Mouse (Mus musculus): ENCODE data around the gene Smg1.

Gene Smg1

GRCm38 (mm10) chr7:118141271-118141670, 102.2 kb downstream of the Smg1 start:
- no peak for DNase-seq (ENCODE audit: low spot score in 2 of 2)

- no peak for DNase-seq (ENCODE audit: low spot score in 2 of 2)
Measured at GRCm38 (mm10) chr7:118135128-118135527, 108.3 kb downstream of the Smg1 start.

GRCm38 (mm10) chr7:118129430-118130041, 113.9 kb downstream of the Smg1 start, which contains the start of gene Arl6ip1:
TSS of gene Arl6ip1 (minus strand) at chr7:118129662.
- peak; percentile 96 to 98 for DNase-seq (ENCODE audit: low spot score in 2 of 2)

GRCm38 (mm10) chr7:118128925-118129429, 114.5 kb downstream of the Smg1 start:
- peak in 1 of 2 experiments; percentile 23 for DNase-seq (ENCODE audit: low spot score in 2 of 2)

DNA sequence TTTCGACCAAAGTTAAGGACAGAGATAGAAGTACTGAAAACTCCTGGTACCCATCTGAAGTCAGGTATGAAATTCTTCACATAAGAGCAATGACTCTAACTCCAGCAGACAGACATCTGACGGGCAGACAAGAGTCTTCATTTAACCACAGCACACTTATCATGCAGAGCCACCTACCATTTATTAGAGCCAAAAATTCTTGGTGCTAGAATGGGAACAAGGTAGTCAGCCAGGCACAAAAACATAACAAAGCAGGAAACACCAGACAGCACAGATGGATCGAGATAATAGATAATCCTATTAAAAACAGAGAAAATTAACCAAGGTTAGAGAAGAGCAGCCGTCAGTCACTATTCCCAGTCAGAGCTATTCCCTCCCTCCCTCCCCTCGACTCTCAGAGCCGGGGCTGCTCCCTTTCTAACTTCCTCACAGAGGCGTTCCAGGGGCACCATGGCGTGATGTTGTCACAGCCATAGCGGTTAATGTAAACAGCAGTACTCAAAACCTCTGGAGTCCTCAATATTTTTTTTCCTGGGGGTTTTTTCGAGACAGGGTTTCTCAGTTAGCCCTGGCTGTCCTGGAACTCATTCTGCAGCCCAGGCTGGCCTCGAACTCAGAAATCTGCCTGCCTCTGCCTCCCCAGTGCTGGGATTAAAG, 117.1 kb downstream of the Smg1 start:
- DNase-seq (ENCODE audit: low spot score in 2 of 2) = no peak

DNA sequence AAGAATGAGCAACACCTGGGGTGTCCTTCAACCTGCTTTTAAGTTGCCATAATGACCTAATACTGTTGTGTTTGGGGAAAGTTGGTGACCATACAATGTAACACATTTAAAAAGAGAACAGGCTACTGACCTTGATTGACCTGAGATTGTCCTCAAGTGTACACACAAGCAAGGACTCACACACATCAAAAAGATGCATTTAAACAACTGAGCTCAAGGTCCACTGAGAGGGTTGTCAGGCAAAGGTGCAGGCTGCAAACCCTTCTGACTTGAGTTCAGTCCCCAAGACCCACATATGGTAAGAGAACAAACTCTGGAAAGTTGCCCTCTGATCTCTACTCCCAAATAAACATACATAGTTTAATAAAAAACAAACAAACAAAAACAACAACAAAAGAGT, 117.7 kb downstream of the Smg1 start:
- no peak for DNase-seq (ENCODE audit: low spot score in 2 of 2)

- no peak for DNase-seq (ENCODE audit: low spot score in 2 of 2)
Measured at GRCm38 (mm10) chr7:118123512-118124411, 119.7 kb downstream of the Smg1 start.

GRCm38 (mm10) chr7:118122235-118122634, 121.2 kb downstream of the Smg1 start:
- no peak for DNase-seq (ENCODE audit: low spot score in 2 of 2)

GRCm38 (mm10) chr7:118120654-118121053, 122.8 kb downstream of the Smg1 start:
- no peak for DNase-seq (ENCODE audit: low spot score in 2 of 2)

DNA sequence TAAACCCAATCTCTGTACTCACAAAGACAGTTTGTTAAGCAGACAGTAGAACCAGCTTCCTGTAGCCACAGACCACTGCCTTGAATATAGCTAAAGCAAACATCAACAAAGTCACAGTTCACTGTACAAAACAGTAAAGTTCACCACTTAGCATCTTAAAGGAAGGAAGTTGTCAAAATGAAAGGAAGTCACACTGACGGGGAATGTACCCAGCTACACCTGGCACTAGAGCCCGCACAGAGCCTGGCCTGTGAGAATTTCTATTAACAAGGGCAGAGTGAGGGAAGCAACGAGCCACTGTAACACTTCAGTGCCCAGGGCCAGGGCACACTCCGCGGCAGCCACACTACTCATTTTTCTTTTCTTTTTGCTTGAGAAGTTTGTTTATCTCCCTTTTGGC, 123.5 kb downstream of the Smg1 start:
- no peak for DNase-seq (ENCODE audit: low spot score in 2 of 2)

DNA sequence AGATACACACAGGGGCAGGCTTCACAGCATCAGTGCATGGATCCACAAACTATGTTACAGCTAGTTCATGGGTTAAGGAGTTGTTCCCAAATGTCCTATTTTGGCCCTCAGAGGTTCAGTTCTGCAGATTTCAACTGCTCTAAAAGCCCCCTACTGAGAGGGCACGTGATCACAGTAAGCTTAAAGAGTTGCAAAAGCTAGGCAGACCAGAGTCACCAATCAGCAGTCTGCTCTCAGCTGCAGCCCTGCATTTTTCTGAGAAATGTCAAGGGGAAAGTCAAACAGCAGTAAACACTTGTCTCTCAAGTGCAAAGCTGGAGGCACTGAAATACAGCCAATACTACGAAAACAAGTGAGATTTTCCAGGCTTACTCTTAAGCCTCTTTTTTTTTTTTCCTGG, 124.3 kb downstream of the Smg1 start:
- no peak for DNase-seq (ENCODE audit: low spot score in 2 of 2)

GRCm38 (mm10) chr7:118118426-118118825, 125.0 kb downstream of the Smg1 start:
- DNase-seq (ENCODE audit: low spot score in 2 of 2) = no peak

DNA sequence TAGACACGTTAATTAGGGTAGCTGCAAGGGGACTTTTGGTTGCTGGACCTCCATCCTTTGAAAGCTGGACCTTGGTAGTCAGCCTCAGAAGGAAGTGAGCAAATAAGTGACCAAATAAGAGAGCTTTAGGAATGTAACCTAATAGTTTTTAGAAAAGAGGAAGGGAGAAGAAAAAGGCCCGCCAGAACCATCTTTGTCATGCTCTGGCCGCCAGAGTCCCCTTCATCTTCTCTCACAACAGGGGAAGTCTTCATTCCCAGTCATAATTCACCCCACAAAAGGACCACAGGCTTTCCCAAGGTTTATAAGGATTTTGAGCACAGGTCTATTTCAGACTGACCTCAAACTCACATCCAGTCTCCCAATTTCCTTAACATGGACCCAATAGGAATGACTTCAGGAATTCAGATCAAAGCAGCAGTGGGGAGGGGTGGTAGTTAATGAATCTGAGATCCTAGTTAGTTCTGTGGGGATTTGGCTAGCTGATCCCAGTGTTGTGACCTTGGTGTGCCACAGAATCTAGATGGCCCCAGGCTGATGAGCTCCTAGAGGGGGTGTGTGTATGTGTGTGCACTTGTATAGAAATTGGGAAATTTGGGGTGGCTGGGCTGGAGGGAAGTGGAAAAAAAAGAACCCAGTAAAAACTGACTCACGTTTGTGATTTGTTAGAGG, 125.8 kb downstream of the Smg1 start:
- no peak for DNase-seq (ENCODE audit: low spot score in 2 of 2)

- no peak for DNase-seq (ENCODE audit: low spot score in 2 of 2)
Measured at GRCm38 (mm10) chr7:118116787-118117538, 126.5 kb downstream of the Smg1 start.

- DNase-seq (ENCODE audit: low spot score in 2 of 2) = peak; percentile 81 to 93
Measured at GRCm38 (mm10) chr7:118115877-118116568, 127.4 kb downstream of the Smg1 start, which contains the start of gene Rps15a. TSS of gene Rps15a (minus strand) at chr7:118116188.

DNA sequence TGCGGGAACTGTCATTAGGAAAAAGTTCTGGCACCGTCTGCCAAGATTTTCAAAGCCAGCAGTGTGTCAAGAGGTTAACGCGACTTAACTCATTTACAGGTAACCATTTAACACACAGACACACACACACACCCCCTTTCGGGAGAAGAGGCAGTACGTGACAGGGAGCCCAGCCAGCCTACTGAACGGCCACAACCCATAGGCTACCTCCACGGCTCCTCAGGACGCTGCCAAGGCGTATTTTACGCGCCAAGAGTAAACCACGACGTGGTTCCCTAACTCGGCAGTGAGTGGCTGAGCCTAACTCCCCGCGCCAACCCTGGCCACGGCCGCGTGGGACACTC, 128.0 kb downstream of the Smg1 start:
- no peak for DNase-seq (ENCODE audit: low spot score in 2 of 2)

DNA sequence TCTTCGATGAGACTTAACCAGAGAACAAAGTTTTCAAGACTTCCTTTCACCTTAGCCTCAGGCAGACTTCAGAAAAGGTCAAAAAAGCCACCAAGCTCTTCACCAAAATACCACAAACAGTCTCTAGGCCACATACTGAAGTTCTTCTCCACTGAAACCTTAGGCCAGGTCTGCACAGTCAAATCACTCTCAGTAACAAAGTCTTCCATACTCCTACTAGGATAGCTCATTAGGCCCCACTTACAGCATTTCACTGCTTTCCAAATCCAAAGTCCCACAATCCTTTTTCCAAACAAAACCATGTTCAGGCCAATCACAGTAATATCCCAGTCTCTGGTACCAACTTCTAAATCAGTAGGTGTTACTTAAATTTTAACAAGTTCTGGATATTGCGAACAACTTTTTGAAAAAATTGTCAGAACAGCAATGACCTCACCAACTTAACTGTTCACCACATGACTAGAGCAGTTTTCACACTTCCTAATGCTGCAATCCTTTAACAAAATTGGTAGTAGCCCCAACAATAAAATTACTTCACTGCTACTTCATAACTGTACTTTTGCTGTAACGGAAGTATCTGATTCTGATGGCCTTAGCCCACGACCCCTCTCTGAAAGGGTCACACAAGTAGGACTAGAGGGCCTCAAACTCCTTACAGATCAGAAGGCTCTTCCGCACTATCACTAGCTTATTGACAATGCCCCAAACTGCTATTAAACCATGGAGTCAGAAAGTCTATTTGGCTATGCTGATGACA, 129.8 kb downstream of the Smg1 start:
- no peak for DNase-seq (ENCODE audit: low spot score in 2 of 2)

DNA sequence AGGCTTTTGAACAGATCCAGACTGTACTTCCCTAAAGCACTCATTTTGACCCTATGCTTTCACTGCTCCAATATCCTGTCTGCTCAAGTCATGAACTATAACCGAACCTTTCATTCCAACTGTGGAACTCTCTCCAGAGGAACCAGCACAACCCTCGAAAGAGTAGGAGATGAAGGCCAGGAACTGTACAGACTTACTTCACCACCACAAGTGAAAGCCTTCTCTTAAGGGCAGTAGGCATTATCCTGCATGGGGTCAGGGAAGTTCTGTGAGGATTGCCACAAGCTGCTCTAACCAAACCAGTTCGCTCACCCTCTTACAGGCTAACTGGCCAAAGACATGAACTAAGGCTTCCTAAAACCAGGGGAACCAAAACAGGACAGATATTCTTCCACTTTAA, 132.3 kb downstream of the Smg1 start:
- DNase-seq (ENCODE audit: low spot score in 2 of 2) = no peak

GRCm38 (mm10) chr7:118107671-118108070, 135.8 kb downstream of the Smg1 start:
- DNase-seq (ENCODE audit: low spot score in 2 of 2) = no peak

Measured in left cerebral cortex, adult 9 months (tissue).